8 mouse cellular contexts compared by ENCODE assay signal in the genomic region with DNA sequence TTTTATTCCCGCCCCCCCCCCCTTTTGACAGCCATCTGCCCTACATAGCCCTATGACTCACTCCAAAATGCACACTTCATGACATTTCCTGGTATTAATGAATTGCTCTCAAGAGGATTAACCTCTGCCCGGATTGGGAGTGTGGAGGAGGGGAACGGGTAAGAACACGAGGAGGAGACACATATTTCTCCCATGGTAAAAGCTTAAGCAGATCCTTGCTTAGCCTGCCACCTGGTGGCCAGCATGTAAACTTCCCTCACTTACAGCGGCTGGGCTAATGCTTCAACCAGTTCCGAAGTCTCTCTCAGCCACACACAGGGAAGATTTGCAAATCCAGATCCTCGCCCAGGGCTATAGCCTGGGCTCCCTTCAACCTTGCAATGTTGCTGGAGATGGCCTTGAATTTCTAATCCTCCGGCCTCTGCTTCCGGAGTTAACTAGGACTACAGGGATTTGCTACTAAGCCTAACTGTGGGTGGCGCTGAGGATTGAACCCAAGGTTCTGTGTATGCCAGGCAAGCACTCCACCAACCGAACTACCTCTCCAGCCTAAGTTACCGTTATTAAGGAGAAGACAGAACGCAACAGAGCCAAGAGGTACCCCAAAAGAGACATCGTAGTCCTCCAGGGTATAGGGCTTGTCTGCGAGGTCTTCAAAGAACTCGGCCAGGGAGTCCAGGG. TPM values are rescaled to one million over a fixed set of nuclear protein-coding genes. Genes with fewer than 3 reads are reported as not detected.
DNase-seq lines count a peak whose midpoint lies in the region; ATAC-seq and TF ChIP-seq lines count a peak whose summit lies in the region.

No protein-coding gene starts in this region.

- peaks cover 6% of the 10 kb centered on the region for H3K36me3 ChIP-seq in embryonic facial prominence, embryonic 14.5 days (ENCODE audit: control insufficient read depth, insufficient read depth, low read length)
- H3K36me3 ChIP-seq in heart, adult 2 months (ENCODE audit: control insufficient read depth, insufficient read depth, low read length): no peaks in the 10 kb centered on the region
- no peaks in the 10 kb centered on the region for H3K36me3 ChIP-seq in kidney, adult 2 months (ENCODE audit: control insufficient read depth, insufficient read depth, low read length)
- H3K36me3 ChIP-seq in limb, embryonic 12.5 days: peaks cover 20% of the 10 kb centered on the region; the same call in 1 of the 2 replicates
- H3K36me3 ChIP-seq in midbrain, embryonic 15.5 days (replicated peaks): no peaks in the 10 kb centered on the region
- H3K36me3 ChIP-seq in spleen, adult 2 months (ENCODE audit: control insufficient read depth, insufficient read depth, low read length): 0 out of 2 replicates have a peak, but pooled peaks cover 2% of the 10 kb centered on the region

- H3K4me2 ChIP-seq in embryonic facial prominence, embryonic 14.5 days (ENCODE audit: low read depth, low read length): peak overlapping the region; percentile 41
- peak overlapping the region; percentile 38 for H3K4me2 ChIP-seq in limb, embryonic 12.5 days
- peak overlapping the region; percentile 19 for H3K4me2 ChIP-seq in midbrain, embryonic 15.5 days

- H3K9ac ChIP-seq in embryonic facial prominence, embryonic 14.5 days (ENCODE audit: low read depth, low read length): no peak overlapping the region
- no peak overlapping the region for H3K9ac ChIP-seq in heart, adult 2 months (ENCODE audit: low read depth, low read length)
- no peak overlapping the region for H3K9ac ChIP-seq in limb, embryonic 12.5 days (replicated peaks)
- H3K9ac ChIP-seq in midbrain, embryonic 15.5 days: no peak overlapping the region

- TF ChIP-seq POLR2A in bone marrow, adult 2 months (IDR thresholded peaks at IDR 0.05; ENCODE audit: borderline replicate concordance, control insufficient read depth, low read depth, low read length): no peak
- no peak for TF ChIP-seq POLR2A in heart, adult 2 months (IDR thresholded peaks at IDR 0.05; ENCODE audit: insufficient read depth, low read depth, low read length)
- no peak for TF ChIP-seq POLR2A in kidney, adult 2 months (IDR thresholded peaks at IDR 0.05; ENCODE audit: low read depth, low read length)
- TF ChIP-seq POLR2A in spleen, adult 2 months (IDR thresholded peaks at IDR 0.05; ENCODE audit: low read depth, low read length): no peak

- 56% methylated on average over 16 of the region's 16 CpGs for WGBS in bone marrow, adult 2 months
- 42% methylated on average over 16 of the region's 16 CpGs for WGBS in embryonic facial prominence, embryonic 14.5 days
- 40% methylated on average over 16 of the region's 16 CpGs for WGBS in heart, adult 2 months
- 40% methylated on average over 16 of the region's 16 CpGs for WGBS in kidney, adult 2 months
- WGBS in limb, embryonic 12.5 days: 45% methylated on average over 16 of the region's 16 CpGs
- WGBS in midbrain, embryonic 15.5 days: 38% methylated on average over 16 of the region's 16 CpGs
- WGBS in spleen, adult 2 months: 62% methylated on average over 16 of the region's 16 CpGs

- ATAC-seq in embryonic facial prominence, embryonic 14.5 days (ENCODE audit: low read depth): peak; percentile 86
- peak; percentile 69; the same call in 1 of the 2 replicates for ATAC-seq in limb, embryonic 12.5 days (ENCODE audit: insufficient number of reproducible peaks, insufficient read depth, low FRiP score, low TSS enrichment, low read depth)
- peak; percentile 89 for ATAC-seq in midbrain, embryonic 15.5 days (replicated peaks)

- peak; percentile 89 for TF ChIP-seq CTCF in bone marrow, adult 2 months (IDR thresholded peaks at IDR 0.05; ENCODE audit: control insufficient read depth, insufficient read depth, low read length)
- TF ChIP-seq CTCF in heart, adult 2 months (IDR thresholded peaks at IDR 0.05): peak; percentile 92
- TF ChIP-seq CTCF in kidney, adult 2 months (conservative IDR thresholded peaks at IDR 0.05; ENCODE audit: insufficient read depth, insufficient read length, low read depth, low read length): peak; percentile 97
- peak; percentile 72; the same call in 1 of the 2 replicates for TF ChIP-seq CTCF in spleen, adult 2 months (IDR thresholded peaks at IDR 0.05; ENCODE audit: extremely low read depth, insufficient read depth, insufficient read length, insufficient replicate concordance)

- no peak overlapping the region for H3K4me3 ChIP-seq in bone marrow, adult 2 months (replicated peaks; ENCODE audit: control insufficient read depth, low read depth, low read length)
- peak overlapping the region; percentile 12; the same call in 1 of the 2 replicates for H3K4me3 ChIP-seq in embryonic facial prominence, embryonic 14.5 days (ENCODE audit: low read depth, low read length)
- H3K4me3 ChIP-seq in heart, adult 2 months: peak overlapping the region; percentile 26; the same call in 1 of the 2 replicates
- no peak overlapping the region for H3K4me3 ChIP-seq in kidney, adult 2 months (ENCODE audit: insufficient read depth, low read depth, low read length)
- no peak overlapping the region for H3K4me3 ChIP-seq in limb, embryonic 12.5 days (replicated peaks)
- no peak overlapping the region for H3K4me3 ChIP-seq in midbrain, embryonic 15.5 days
- H3K4me3 ChIP-seq in spleen, adult 2 months (ENCODE audit: extremely low read depth, insufficient read depth, insufficient read length): no peak overlapping the region

- no peaks in the 10 kb centered on the region for H3K27me3 ChIP-seq in embryonic facial prominence, embryonic 14.5 days (replicated peaks; ENCODE audit: control insufficient read depth, insufficient read depth, low read length)
- H3K27me3 ChIP-seq in heart, adult 2 months (ENCODE audit: control insufficient read depth, insufficient read depth, low read length): no peaks in the 10 kb centered on the region
- no peaks in the 10 kb centered on the region for H3K27me3 ChIP-seq in kidney, adult 2 months (replicated peaks; ENCODE audit: control insufficient read depth, insufficient read depth, low read length)
- no peaks in the 10 kb centered on the region for H3K27me3 ChIP-seq in limb, embryonic 12.5 days
- 0 out of 2 replicates have a peak, but pooled peaks cover 2% of the 10 kb centered on the region for H3K27me3 ChIP-seq in midbrain, embryonic 15.5 days (replicated peaks)
- no peaks in the 10 kb centered on the region for H3K27me3 ChIP-seq in spleen, adult 2 months (ENCODE audit: control insufficient read depth, insufficient read depth, low read length)

- H3K27ac ChIP-seq in bone marrow, adult 2 months (ENCODE audit: control insufficient read depth, insufficient read depth, low read depth, low read length, poor library complexity): no peak overlapping the region
- no peak overlapping the region for H3K27ac ChIP-seq in embryonic facial prominence, embryonic 14.5 days (replicated peaks; ENCODE audit: low read depth, low read length)
- no peak overlapping the region for H3K27ac ChIP-seq in heart, adult 2 months
- no peak overlapping the region for H3K27ac ChIP-seq in kidney, adult 2 months (ENCODE audit: insufficient read depth, low read depth, low read length)
- H3K27ac ChIP-seq in limb, embryonic 12.5 days: no peak overlapping the region
- no peak overlapping the region for H3K27ac ChIP-seq in midbrain, embryonic 15.5 days
- no peak overlapping the region for H3K27ac ChIP-seq in spleen, adult 2 months (ENCODE audit: insufficient read depth, low read length)

- intact Hi-C loops in heart, adult 2 months (cut with DNase I): no loop called here

- TF ChIP-seq EP300 in heart, adult 2 months (IDR thresholded peaks at IDR 0.05; ENCODE audit: insufficient read depth, low read depth, low read length): peak; percentile 88

- H3K9me3 ChIP-seq in embryonic facial prominence, embryonic 14.5 days (ENCODE audit: control insufficient read depth, low read length): no peaks in the 10 kb centered on the region
- no peaks in the 10 kb centered on the region for H3K9me3 ChIP-seq in limb, embryonic 12.5 days
- H3K9me3 ChIP-seq in midbrain, embryonic 15.5 days: no peaks in the 10 kb centered on the region

- peak; percentile 86 for DNase-seq in A20 (ENCODE audit: low read depth, low spot score)
- DNase-seq in embryonic facial prominence, embryonic 14.5 days (ENCODE audit: low spot score): peak; percentile 91
- DNase-seq in heart, adult 2 months: peak; percentile 82 to 87
- DNase-seq in kidney, adult 2 months: peak; percentile 94
- DNase-seq in spleen, adult 2 months (ENCODE audit: low read depth in 1 of 2, low spot score in 2 of 2): peak; percentile 40 to 64

- no peaks in the 10 kb centered on the region for H3K79me2 ChIP-seq in heart, adult 2 months (replicated peaks; ENCODE audit: control insufficient read depth, insufficient read depth, low read length)

- H3K4me1 ChIP-seq in bone marrow, adult 2 months (ENCODE audit: control insufficient read depth, insufficient read depth, low read length): no peaks in the 10 kb centered on the region
- H3K4me1 ChIP-seq in embryonic facial prominence, embryonic 14.5 days (ENCODE audit: control insufficient read depth, insufficient read depth, low read length): no peaks in the 10 kb centered on the region
- no peaks in the 10 kb centered on the region for H3K4me1 ChIP-seq in heart, adult 2 months (ENCODE audit: control insufficient read depth, insufficient read depth, low read length)
- peaks cover 26% of the 10 kb centered on the region for H3K4me1 ChIP-seq in kidney, adult 2 months (ENCODE audit: control insufficient read depth, insufficient read depth, low read length)
- peaks cover 7% of the 10 kb centered on the region for H3K4me1 ChIP-seq in limb, embryonic 12.5 days (replicated peaks)
- peaks cover 21% of the 10 kb centered on the region; the same call in 1 of the 2 replicates for H3K4me1 ChIP-seq in midbrain, embryonic 15.5 days
- H3K4me1 ChIP-seq in spleen, adult 2 months (ENCODE audit: control insufficient read depth, insufficient read depth, insufficient read length): no peaks in the 10 kb centered on the region

RNA-seq across cellular contexts. Expression of gene Fxn, which starts 8.5 kb away (rescaled TPM):
- 23.4 and 30.3 TPM in 2 replicates for polyA plus RNA-seq in bone marrow, adult 2 months (2011; ENCODE audit: insufficient read depth, insufficient read length, low replicate concordance, missing spikeins)
- 38.6 and 39.4 TPM in 2 replicates for polyA plus RNA-seq in embryonic facial prominence, embryonic 14.5 days (2014; fragmentation: Nextera tagmentation; extraction: Ambion mirVana)
- total RNA-seq in heart, adult 2 months (2021): 10 to 100 TPM; 26.6 to 33.0 TPM
- 28.3 and 35.6 TPM in 2 replicates for polyA plus RNA-seq in heart, adult 2 months (2012; rRNA removed)
- polyA plus RNA-seq in kidney, adult 2 months (2012; rRNA removed): 25.7 and 29.2 TPM in 2 replicates
- polyA plus RNA-seq in limb, embryonic 12.5 days (2016; fragmentation: Nextera tagmentation; extraction: Ambion mirVana): 63.3 and 64.1 TPM in 2 replicates
- polyA plus RNA-seq in midbrain, embryonic 15.5 days (2015; fragmentation: Nextera tagmentation; extraction: Ambion mirVana): 38.1 and 40.9 TPM in 2 replicates
- polyA plus RNA-seq in spleen, adult 2 months (2012; rRNA removed): 6.2 and 9.1 TPM in 2 replicates

RNA-seq across cellular contexts. Expression of gene Tjp2, which starts 47.1 kb away (rescaled TPM):
- polyA plus RNA-seq in bone marrow, adult 2 months (2011; ENCODE audit: insufficient read depth, insufficient read length, low replicate concordance, missing spikeins): 6.8 and 11.4 TPM in 2 replicates
- polyA plus RNA-seq in embryonic facial prominence, embryonic 14.5 days (2014; fragmentation: Nextera tagmentation; extraction: Ambion mirVana): 14.7 and 16.1 TPM in 2 replicates
- total RNA-seq in heart, adult 2 months (2021): 10 to 100 TPM; 16.1 to 19.2 TPM
- polyA plus RNA-seq in heart, adult 2 months (2012; rRNA removed): 7.9 and 10.2 TPM in 2 replicates
- 13.0 and 13.4 TPM in 2 replicates for polyA plus RNA-seq in kidney, adult 2 months (2012; rRNA removed)
- polyA plus RNA-seq in limb, embryonic 12.5 days (2016; fragmentation: Nextera tagmentation; extraction: Ambion mirVana): 27.7 and 28.6 TPM in 2 replicates
- 13.9 and 14.4 TPM in 2 replicates for polyA plus RNA-seq in midbrain, embryonic 15.5 days (2015; fragmentation: Nextera tagmentation; extraction: Ambion mirVana)
- 2.4 and 3.6 TPM in 2 replicates for polyA plus RNA-seq in spleen, adult 2 months (2012; rRNA removed)

Comparison
In these comparisons a context has a peak if more than half of its experiments do, and no peak if none do; other contexts are left out.
1. H3K4me3 ChIP-seq: peak in embryonic facial prominence, embryonic 14.5 days (single experiment) and heart, adult 2 months (single experiment); none in bone marrow, adult 2 months (single experiment), kidney, adult 2 months (single experiment), limb, embryonic 12.5 days (single experiment), midbrain, embryonic 15.5 days (single experiment) and spleen, adult 2 months (single experiment).
2. Peak in every context shown above with its lines, with median percentiles within 50 percentile points of each other: DNase-seq, CTCF ChIP-seq, ATAC-seq and H3K4me2 ChIP-seq.